Mouse (Mus musculus): ENCODE results near the gene Fus.

Gene Fus

GRCm38 (mm10) chr7:127946470-127947023, 20.7 kb upstream of the Fus start, which contains the start of gene Prss36:
Prss36 (minus strand) TSS chr7:127946725.
- no peak for DNase-seq

- no peak for DNase-seq
These were observed 14.2 kb upstream of the Fus start for GRCm38 (mm10) chr7:127952864-127953581.

- no peak for DNase-seq
These were observed 7.9 kb upstream of the Fus start for GRCm38 (mm10) chr7:127959364-127959763.

- DNase-seq, result peak; percentile 20 to 23
These were observed 812 bp upstream of the Fus start for GRCm38 (mm10) chr7:127966371-127966918.

GRCm38 (mm10) chr7:127967922-127968828, 918 bp downstream of the Fus start:
- peak; percentile 73 to 81 for DNase-seq

GRCm38 (mm10) chr7:127974413-127974930, 7.2 kb downstream of the Fus start:
- no peak for DNase-seq

- no peak for DNase-seq
These were observed 11.6 kb downstream of the Fus start for GRCm38 (mm10) chr7:127978856-127979255.

GRCm38 (mm10) chr7:127980606-127981005, 13.3 kb downstream of the Fus start:
- DNase-seq, result no peak

GRCm38 (mm10) chr7:127988904-127989303, 21.6 kb downstream of the Fus start:
- no peak for DNase-seq

- peak; percentile 74 to 86 for DNase-seq
These were observed 24.6 kb downstream of the Fus start for GRCm38 (mm10) chr7:127991643-127992487.

- no peak for DNase-seq
These were observed 25.5 kb downstream of the Fus start for GRCm38 (mm10) chr7:127992488-127993340.

GRCm38 (mm10) chr7:127993341-127993977, 26.2 kb downstream of the Fus start, which contains the start of gene Pycard:
Pycard (minus strand) TSS chr7:127993867.
- peak; percentile 24 to 30 for DNase-seq

- no peak for DNase-seq
These were observed 32.2 kb downstream of the Fus start for GRCm38 (mm10) chr7:127999436-127999835.

- no peak for DNase-seq
These were observed 33.1 kb downstream of the Fus start for GRCm38 (mm10) chr7:128000068-128000950.

- DNase-seq, result no peak
These were observed 35.8 kb downstream of the Fus start for GRCm38 (mm10) chr7:128003098-128003497.

- DNase-seq, result peak; percentile 79 to 81
These were observed 36.4 kb downstream of the Fus start, which contains the start of gene Trim72 for GRCm38 (mm10) chr7:128003688-128004087. Trim72 (plus strand) TSS chr7:128003949.

GRCm38 (mm10) chr7:128004150-128004486, 36.9 kb downstream of the Fus start:
- DNase-seq, result no peak

GRCm38 (mm10) chr7:128004487-128005362, 37.5 kb downstream of the Fus start:
- peak; percentile 46 to 59 for DNase-seq
